Mouse (Mus musculus) hematopoietic stem cell, adult 5-6 weeks (primary cell): ENCODE data around the gene Lin9. TPM values are rescaled to one million over a fixed set of nuclear protein-coding genes. Genes with fewer than 3 reads are reported as not detected.

Experiments
- total RNA-seq: library from RNA; stranded (forward); fragments of 172-1452, 232-1000 nt; gene quantifications from 2 replicates; pipeline ENCODE4 v1.2.3, GENCODE M21; 2017

Lin9 gene
- total RNA-seq, 1 experiment from 2014 or later, result 47.0 TPM

Other genes with a start within 250 kb of the Lin9 start
- gene Stum, start 157.6 kb upstream of the Lin9 start, total RNA-seq, result not detected in 2 replicates
- 155 and 201 TPM in 2 replicates for gene Parp1, start 72.2 kb upstream of the Lin9 start, total RNA-seq
- gene Mixl1, start 55.9 kb downstream of the Lin9 start, total RNA-seq, result not detected in 2 replicates
- 51.2 and 60.1 TPM in 2 replicates for gene Acbd3, start 84.9 kb downstream of the Lin9 start, total RNA-seq
- gene H3f3a, start 172.8 kb downstream of the Lin9 start, total RNA-seq, result 1,757 and 2,309 TPM in 2 replicates
- gene Sde2, start 210.0 kb downstream of the Lin9 start, total RNA-seq, result 53.2 and 68.7 TPM in 2 replicates